Mouse (Mus musculus): ENCODE data around the gene Abcb1a. TPM values are rescaled to one million over a fixed set of nuclear protein-coding genes. Genes with fewer than 3 reads are reported as not detected.
"Not testable (repeated sequence)": the region's sequence is repeated elsewhere in the genome, so short reads cannot be mapped to it uniquely, and the experiment has no call there.

Gene Abcb1a
- polyA plus RNA-seq, 1 experiment from 2014 or later, result 0.18 TPM

- H3K4me1 ChIP-seq, result no peaks in the 10 kb centered on the region
- H3K9me3 ChIP-seq (replicated peaks), result no peaks in the 10 kb centered on the region
- no peak for DNase-seq (ENCODE audit: low spot score)
- H3K36me3 ChIP-seq, result no peaks in the 10 kb centered on the region
- no peak overlapping the region for H3K4me3 ChIP-seq
- no peaks in the 10 kb centered on the region for H3K27me3 ChIP-seq (ENCODE audit: low read depth, poor library complexity, severe bottlenecking)
- no peak overlapping the region for H3K27ac ChIP-seq
- 95% methylated on average over 4 of the region's 4 CpGs for WGBS
Measured at GRCm38 (mm10) chr5:8737062-8737461, 77.2 kb downstream of the Abcb1a start.

GRCm38 (mm10) chr5:8747244-8747643 lies 87.4 kb downstream of the Abcb1a start:
- not testable (repeated sequence) for DNase-seq (ENCODE audit: low spot score); H3K4me1 ChIP-seq; H3K4me3 ChIP-seq; H3K27me3 ChIP-seq (ENCODE audit: low read depth, poor library complexity, severe bottlenecking); H3K9me3 ChIP-seq (replicated peaks); H3K36me3 ChIP-seq; H3K27ac ChIP-seq
- 94% methylated on average over 13 of the region's 13 CpGs for WGBS

GRCm38 (mm10) chr5:8772866-8773265 lies 113.0 kb downstream of the Abcb1a start:
- Histone ChIP-seq H3K9me3 (replicated peaks) (no peaks in the 10 kb centered on the region), H3K4me1 (0 out of 2 replicates have a peak, but pooled peaks cover 2% of the 10 kb centered on the region), H3K27me3 (ENCODE audit: low read depth, poor library complexity, severe bottlenecking) (no peaks in the 10 kb centered on the region), H3K27ac (no peak overlapping the region), H3K4me3 (no peak overlapping the region), H3K36me3 (no peaks in the 10 kb centered on the region)
- DNase-seq (ENCODE audit: low spot score), result no peak
- WGBS, result 73% methylated on average over 3 of the region's 3 CpGs

- Histone ChIP-seq H3K4me1 (0 out of 2 replicates have a peak, but pooled peaks cover 2% of the 10 kb centered on the region), H3K27ac (no peak overlapping the region), H3K4me3 (no peak overlapping the region), H3K9me3 (replicated peaks) (no peaks in the 10 kb centered on the region), H3K27me3 (ENCODE audit: low read depth, poor library complexity, severe bottlenecking) (no peaks in the 10 kb centered on the region), H3K36me3 (no peaks in the 10 kb centered on the region)
- 91% methylated on average over 2 of the region's 2 CpGs for WGBS
- DNase-seq (ENCODE audit: low spot score), result no peak
Measured at GRCm38 (mm10) chr5:8778311-8778710, 118.4 kb downstream of the Abcb1a start.

- Histone ChIP-seq H3K9me3 (replicated peaks) (no peaks in the 10 kb centered on the region), H3K4me3 (no peak overlapping the region), H3K36me3 (no peaks in the 10 kb centered on the region), H3K27ac (no peak overlapping the region), H3K27me3 (ENCODE audit: low read depth, poor library complexity, severe bottlenecking) (no peaks in the 10 kb centered on the region), H3K4me1 (0 out of 2 replicates have a peak, but pooled peaks cover 2% of the 10 kb centered on the region)
- WGBS, result 96% methylated on average over 2 of the region's 2 CpGs
- no peak for DNase-seq (ENCODE audit: low spot score)
Measured at GRCm38 (mm10) chr5:8778751-8779150, 118.9 kb downstream of the Abcb1a start.

GRCm38 (mm10) chr5:8792281-8792680 lies 132.4 kb downstream of the Abcb1a start:
- H3K27me3 ChIP-seq (ENCODE audit: low read depth, poor library complexity, severe bottlenecking), result no peaks in the 10 kb centered on the region
- DNase-seq (ENCODE audit: low spot score), result no peak
- H3K9me3 ChIP-seq (replicated peaks), result no peaks in the 10 kb centered on the region
- H3K4me1 ChIP-seq, result no peaks in the 10 kb centered on the region
- 75% methylated on average over 4 of the region's 4 CpGs for WGBS
- no peak overlapping the region for H3K4me3 ChIP-seq
- H3K36me3 ChIP-seq, result no peaks in the 10 kb centered on the region
- no peak overlapping the region for H3K27ac ChIP-seq

Other genes with a start within 250 kb of the Abcb1a start
- gene Dbf4, start 237.4 kb upstream of the Abcb1a start, polyA plus RNA-seq (2016; fragmentation: Nextera tagmentation; extraction: Ambion mirVana), result 62.2 and 65.8 TPM in 2 replicates
- gene Slc25a40, start 237.2 kb upstream of the Abcb1a start, polyA plus RNA-seq (2016; fragmentation: Nextera tagmentation; extraction: Ambion mirVana), result 6.9 and 9.9 TPM in 2 replicates
- gene Rundc3b, start 37.1 kb upstream of the Abcb1a start, polyA plus RNA-seq (2016; fragmentation: Nextera tagmentation; extraction: Ambion mirVana), result 0.99 and 2.5 TPM in 2 replicates
- 0.83 and 1.1 TPM in 2 replicates for gene Abcb1b, start 138.1 kb downstream of the Abcb1a start, polyA plus RNA-seq (2016; fragmentation: Nextera tagmentation; extraction: Ambion mirVana)
- gene Abcb4, start 233.6 kb downstream of the Abcb1a start, polyA plus RNA-seq (2016; fragmentation: Nextera tagmentation; extraction: Ambion mirVana), result 0.19 TPM in 2 replicates

Data from limb, embryonic 10.5 days (tissue).